ENCODE assay signal across 23 mouse cellular contexts in the genomic region with DNA sequence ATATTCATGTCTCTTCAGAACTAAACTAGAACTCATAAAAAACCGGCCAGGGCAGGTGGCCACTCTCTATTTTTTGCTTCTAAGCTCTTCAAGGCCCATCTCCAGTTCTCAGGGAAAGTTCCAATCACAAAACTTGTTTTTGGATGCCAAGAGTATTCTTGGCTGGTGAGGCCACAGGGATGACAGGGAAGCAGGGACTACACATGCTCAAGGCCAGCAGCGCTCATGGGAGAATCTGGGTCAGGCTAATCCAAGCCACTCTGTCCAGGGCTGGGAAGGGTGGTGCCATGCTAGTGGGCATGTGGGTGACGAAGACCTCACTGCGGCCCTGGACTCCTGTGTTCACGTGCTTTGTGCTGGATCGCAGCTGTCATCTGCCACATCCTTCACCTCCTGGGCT.
A peak's percentile ranks its signal among the peaks of the same experiment; 100 is the strongest.
DNase-seq lines count a peak whose midpoint lies in the region; ATAC-seq and TF ChIP-seq lines count a peak whose summit lies in the region.
"Had no signal": no experiment of that assay in that cellular context is flagged by ENCODE, and none has a peak within 500 bp of the region (broad histone marks: within the 10 kb centered on the region; RNA-seq: fewer than 3 reads in every experiment).

No protein-coding gene starts in this region.

- TF ChIP-seq POLR2A in cerebellum, adult 2 months (IDR thresholded peaks at IDR 0.05; ENCODE audit: borderline replicate concordance, insufficient read depth, low read length): no peak

- no peak for DNase-seq in frontal cortex, postnatal 36 days (ENCODE audit: low spot score in 2 of 2)
- peak; percentile 71 for DNase-seq in adrenal gland, postnatal 14 days
- DNase-seq in cerebellum, adult 2 months: peak; percentile 23 to 31
- DNase-seq in cerebellum, postnatal 36 days: peak; percentile 10 to 13
- no peak for DNase-seq in thymus, postnatal 25 days
- DNase-seq: B cell, adult 2 months; gastrocnemius, postnatal 10 days; heart, adult 11 months; kidney, postnatal 14 days; liver, embryonic 13.5 days; lung, adult 2 months; lung, postnatal 14 days; thymus, postnatal 14 days had no signal

- H3K36me3 ChIP-seq in kidney, embryonic 14.5 days (ENCODE audit: control insufficient read depth, insufficient read depth, low read length): no peaks in the 10 kb centered on the region
- H3K36me3 ChIP-seq: embryonic facial prominence, embryonic 15.5 days; G1E; hindbrain, embryonic 15.5 days; intestine, embryonic 15.5 days; liver, embryonic 13.5 days; midbrain, embryonic 13.5 days had no signal

- H3K27ac ChIP-seq in cerebellum, adult 2 months (ENCODE audit: insufficient read depth, low read length): no peak overlapping the region
- no peak overlapping the region for H3K27ac ChIP-seq in kidney, embryonic 14.5 days (ENCODE audit: low read depth, low read length)
- H3K27ac ChIP-seq: embryonic facial prominence, embryonic 15.5 days; hindbrain, embryonic 15.5 days; intestine, embryonic 15.5 days; layer of hippocampus, adult 2 months; liver, embryonic 13.5 days; midbrain, embryonic 13.5 days had no signal

- H3K4me1 ChIP-seq in cerebellum, adult 2 months (ENCODE audit: control insufficient read depth, insufficient read depth, low read length): peaks cover 6% of the 10 kb centered on the region; the same call in 1 of the 2 replicates
- H3K4me1 ChIP-seq in kidney, embryonic 14.5 days (ENCODE audit: control insufficient read depth, insufficient read depth, low read length): no peaks in the 10 kb centered on the region
- H3K4me1 ChIP-seq: embryonic facial prominence, embryonic 15.5 days; intestine, embryonic 15.5 days; liver, embryonic 13.5 days had no signal

- H3K4me3 ChIP-seq in cerebellum, adult 2 months (replicated peaks; ENCODE audit: insufficient read depth, low read depth, low read length): no peak overlapping the region
- H3K4me3 ChIP-seq in kidney, embryonic 14.5 days (ENCODE audit: low read length): no peak overlapping the region
- H3K4me3 ChIP-seq: embryonic facial prominence, embryonic 15.5 days; hindbrain, embryonic 15.5 days; intestine, embryonic 15.5 days; layer of hippocampus, adult 2 months; liver, embryonic 13.5 days; midbrain, embryonic 13.5 days had no signal

- H3K27me3 ChIP-seq in cerebellum, adult 2 months (ENCODE audit: control insufficient read depth, insufficient read depth, low read length): no peaks in the 10 kb centered on the region
- H3K27me3 ChIP-seq in kidney, embryonic 14.5 days (ENCODE audit: control insufficient read depth, insufficient read depth, low read length): 0 out of 2 replicates have a peak, but pooled peaks cover 2% of the 10 kb centered on the region
- H3K27me3 ChIP-seq: embryonic facial prominence, embryonic 15.5 days; hindbrain, embryonic 15.5 days; intestine, embryonic 15.5 days; midbrain, embryonic 13.5 days had no signal

- no peak overlapping the region for H3K9ac ChIP-seq in kidney, embryonic 14.5 days (ENCODE audit: low read depth, low read length)
- H3K9ac ChIP-seq: embryonic facial prominence, embryonic 15.5 days; hindbrain, embryonic 15.5 days; intestine, embryonic 15.5 days; liver, embryonic 13.5 days; midbrain, embryonic 13.5 days had no signal

- WGBS in cerebellum, adult 2 months: 35% methylated on average over 6 of the region's 6 CpGs
- 85% methylated on average over 6 of the region's 6 CpGs for WGBS in kidney, embryonic 14.5 days

- no peaks in the 10 kb centered on the region for H3K9me3 ChIP-seq in kidney, embryonic 14.5 days (ENCODE audit: control insufficient read depth, low read length)
- H3K9me3 ChIP-seq: embryonic facial prominence, embryonic 15.5 days; G1E; hindbrain, embryonic 15.5 days; intestine, embryonic 15.5 days; liver, embryonic 13.5 days; midbrain, embryonic 13.5 days had no signal

- no peak overlapping the region for H3K4me2 ChIP-seq in kidney, embryonic 14.5 days (replicated peaks; ENCODE audit: low read depth, low read length)
- H3K4me2 ChIP-seq: embryonic facial prominence, embryonic 15.5 days; heart, embryonic 11.5 days; hindbrain, embryonic 15.5 days; intestine, embryonic 15.5 days; liver, embryonic 13.5 days; midbrain, embryonic 13.5 days had no signal

- ATAC-seq in frontal cortex, adult (ENCODE audit: low TSS enrichment): peak; percentile 70
- ATAC-seq in kidney, embryonic 14.5 days (ENCODE audit: low FRiP score, low TSS enrichment): no peak
- ATAC-seq: forebrain, embryonic 14.5 days; intestine, embryonic 15.5 days; midbrain, embryonic 13.5 days had no signal

- no peak for TF ChIP-seq CTCF in cerebellum, adult 2 months (IDR thresholded peaks at IDR 0.05; ENCODE audit: borderline replicate concordance, insufficient read depth, low read depth, low read length)

Comparison
In these comparisons a context has a peak if more than half of its experiments do, and no peak if none do; other contexts are left out.
1. DNase-seq: peak in adrenal gland, postnatal 14 days (single experiment), cerebellum, adult 2 months (2 of 2) and cerebellum, postnatal 36 days (2 of 2); none in frontal cortex, postnatal 36 days (0 of 2) and thymus, postnatal 25 days (single experiment).